Mouse (Mus musculus) lung, embryonic 14.5 days (tissue): Measurements from ENCODE around the gene Atad1. TPM values are rescaled to one million over a fixed set of nuclear protein-coding genes. Genes with fewer than 3 reads are reported as not detected.
A peak's percentile ranks its signal among the peaks of the same experiment; 100 is the strongest.

Source experiments
- ATAC-seq: fragments of 200-750 bp; cut with Nextera tagmentation; 2 replicates; pipeline ENCODE4 v1.8.0; 2017; ENCODE audit warnings: mild to moderate bottlenecking, moderate TSS enrichment, moderate library complexity; ENCODE audit not compliant: insufficient read depth
- DNase-seq: peaks from one replicate; pipeline ENCODE4 v3.0.0-alpha.2; 2015
- H3K27ac ChIP-seq: fragments of 300-500 bp; sonication (generic); 2 replicates; pipeline ENCODE4 v1.5.1; 2014; ENCODE audit warnings: low read depth, mild to moderate bottlenecking, moderate library complexity
- H3K27me3 ChIP-seq: fragments of 300-500 bp; sonication (generic); 2 replicates; pipeline ENCODE4 v1.6.1; 2014; ENCODE audit warnings: low read length, control low read depth; ENCODE audit not compliant: insufficient read depth
- H3K36me3 ChIP-seq: fragments of 300-500 bp; sonication (generic); 2 replicates; pipeline ENCODE4 v1.6.1; 2014; ENCODE audit warnings: control low read depth; ENCODE audit not compliant: insufficient read depth
- H3K4me1 ChIP-seq: fragments of 300-500 bp; sonication (generic); 2 replicates; pipeline ENCODE4 v1.6.1; 2014; ENCODE audit warnings: antibody characterized with exemption, control low read depth; ENCODE audit not compliant: insufficient read depth
- H3K4me2 ChIP-seq: fragments of 300-500 bp; sonication (generic); 2 replicates; pipeline ENCODE4 v1.6.1; 2014; ENCODE audit warnings: mild to moderate bottlenecking
- H3K4me3 ChIP-seq: fragments of 300-500 bp; sonication (generic); 2 replicates; pipeline ENCODE4 v1.5.1; 2014; ENCODE audit warnings: low read depth, low read length
- H3K9ac ChIP-seq: fragments of 300-500 bp; sonication (generic); 2 replicates; pipeline ENCODE4 v1.6.1; 2014
- H3K9me3 ChIP-seq: fragments of 300-500 bp; sonication (generic); 2 replicates; pipeline ENCODE4 v1.6.1; 2016; ENCODE audit warnings: low read depth, low read length, control low read depth
- CTCF ChIP-seq: IDR thresholded peaks from 2 replicates; pipeline ENCODE4 v1.5.1; 2016; ENCODE audit warnings: antibody characterized with exemption, low read depth
- WGBS: fragments of 180-500 bp; shearing (Covaris S2); extraction: QIAGEN DNeasy Blood & Tissue Kit; methylation state at CpG from one replicate; pipeline ENCODE4 v1.1.7; 2014; 5-methylcytosine and 5-hydroxymethylcytosine counted together
- polyA plus RNA-seq: library from polyadenylated mRNA; unstranded; fragments of >200 nt; fragmentation: Nextera tagmentation; extraction: Ambion mirVana; gene quantifications from 2 replicates; pipeline ENCODE4 v1.2.1, GENCODE M21; 2014

Gene Atad1
- polyA plus RNA-seq, 1 experiment from 2014 or later: 67.6 TPM

DNA sequence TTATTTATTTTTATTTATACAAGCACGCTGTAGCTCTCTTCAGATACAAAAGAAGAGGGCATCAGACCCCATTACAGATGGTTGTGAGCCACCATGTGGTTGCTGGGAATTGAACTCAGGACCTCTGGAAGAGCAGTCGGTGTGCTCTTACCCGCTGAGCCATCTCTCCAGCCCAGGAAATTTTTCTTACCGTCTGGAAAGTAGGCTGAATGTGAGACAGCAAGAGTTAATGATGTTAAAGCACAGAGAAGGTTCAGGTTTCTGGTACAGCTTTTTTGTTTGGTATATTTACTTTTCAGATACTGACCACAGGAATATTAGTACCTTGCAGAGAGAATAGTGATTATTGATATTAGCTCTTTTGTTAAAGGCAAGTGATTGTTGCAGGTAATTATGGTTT lies 21.6 kb upstream of the Atad1 start:
- no peak for ATAC-seq
- DNase-seq: no peak
- 63% methylated on average over 4 of the region's 4 CpGs for WGBS
- no peak for TF ChIP-seq CTCF
- Histone ChIP-seq H3K27ac (no peak overlapping the region), H3K36me3 (peaks cover 13% of the 10 kb centered on the region; the same call in 1 of the 2 replicates), H3K4me1 (peaks cover 4% of the 10 kb centered on the region; the same call in 1 of the 2 replicates), H3K9me3 (no peaks in the 10 kb centered on the region), H3K4me2 (peak overlapping the region; percentile 93), H3K9ac (no peak overlapping the region), H3K27me3 (no peaks in the 10 kb centered on the region), H3K4me3 (peak overlapping the region; percentile 99)

DNA sequence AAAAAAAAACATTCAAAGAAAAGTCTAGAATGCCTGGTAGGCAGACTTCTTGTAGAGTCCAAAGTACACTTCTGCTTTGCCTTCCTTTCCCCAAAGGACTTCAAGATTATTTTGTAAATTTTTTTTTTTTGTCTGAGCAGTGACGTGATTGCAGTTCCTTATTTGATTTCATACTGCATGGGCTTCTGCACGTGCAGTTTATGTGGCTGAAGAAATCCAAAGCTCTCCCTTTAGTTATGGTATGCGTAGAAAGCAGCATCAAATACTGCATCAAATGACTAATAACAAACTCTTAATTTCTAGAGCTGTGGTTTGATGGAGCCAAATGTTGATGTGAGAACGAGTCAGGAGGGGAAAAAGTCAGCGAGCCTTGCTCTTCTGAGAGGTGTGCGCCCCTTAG lies 20.9 kb upstream of the Atad1 start:
- peak; percentile 56 for DNase-seq
- peak overlapping the region; percentile 93 for H3K4me2 ChIP-seq
- TF ChIP-seq CTCF: no peak
- H3K9me3 ChIP-seq: no peaks in the 10 kb centered on the region
- peaks cover 4% of the 10 kb centered on the region; the same call in 1 of the 2 replicates for H3K4me1 ChIP-seq
- no peak overlapping the region for H3K27ac ChIP-seq
- WGBS: 26% methylated on average over 6 of the region's 6 CpGs
- H3K4me3 ChIP-seq: peak overlapping the region; percentile 99
- H3K36me3 ChIP-seq: 0 out of 2 replicates have a peak, but pooled peaks cover 9% of the 10 kb centered on the region
- no peak for ATAC-seq
- peak overlapping the region; percentile 40 for H3K9ac ChIP-seq
- no peaks in the 10 kb centered on the region for H3K27me3 ChIP-seq

DNA sequence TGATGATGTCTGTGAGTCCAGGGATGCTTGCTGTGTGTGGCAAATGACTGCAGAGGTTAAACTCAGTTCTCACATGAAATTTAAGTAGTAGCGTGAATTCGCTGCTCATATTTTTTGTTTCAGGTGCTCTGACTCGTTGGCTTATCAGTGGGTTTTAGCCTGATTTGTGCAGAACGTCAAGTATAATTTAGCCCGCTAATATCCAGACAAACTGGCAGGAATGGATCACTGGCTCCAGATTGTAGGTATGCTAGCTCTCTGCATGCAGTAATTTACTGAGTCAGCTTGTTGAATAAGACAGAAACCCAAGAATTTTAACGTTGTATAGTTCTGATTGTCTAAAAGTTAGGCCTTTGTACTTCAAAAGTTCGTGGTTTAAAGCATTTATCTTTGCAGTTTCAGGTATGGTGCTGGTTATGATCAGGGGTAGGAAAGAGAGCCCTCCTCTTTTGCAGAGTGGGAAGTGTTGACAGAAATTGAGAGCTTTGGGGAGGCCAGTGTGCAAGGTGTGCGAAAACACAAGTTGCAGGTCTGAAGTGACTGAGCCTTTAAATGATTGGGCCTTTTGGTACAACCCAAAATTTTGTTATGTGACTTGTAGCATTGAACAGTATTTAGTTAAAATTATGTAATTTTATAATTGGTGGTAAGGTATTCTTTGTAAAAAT lies 19.9 kb upstream of the Atad1 start:
- H3K9me3 ChIP-seq: no peaks in the 10 kb centered on the region
- no peak for TF ChIP-seq CTCF
- DNase-seq (peak; percentile 30), ATAC-seq (no peak)
- 2% methylated on average over 8 of the region's 8 CpGs for WGBS
- peak overlapping the region; percentile 99 for H3K4me3 ChIP-seq
- H3K27me3 ChIP-seq: no peaks in the 10 kb centered on the region
- H3K27ac ChIP-seq: no peak overlapping the region
- 0 out of 2 replicates have a peak, but pooled peaks cover 9% of the 10 kb centered on the region for H3K36me3 ChIP-seq
- peaks cover 4% of the 10 kb centered on the region; the same call in 1 of the 2 replicates for H3K4me1 ChIP-seq
- peak overlapping the region; percentile 93 for H3K4me2 ChIP-seq
- peak overlapping the region; percentile 97 for H3K9ac ChIP-seq

DNA sequence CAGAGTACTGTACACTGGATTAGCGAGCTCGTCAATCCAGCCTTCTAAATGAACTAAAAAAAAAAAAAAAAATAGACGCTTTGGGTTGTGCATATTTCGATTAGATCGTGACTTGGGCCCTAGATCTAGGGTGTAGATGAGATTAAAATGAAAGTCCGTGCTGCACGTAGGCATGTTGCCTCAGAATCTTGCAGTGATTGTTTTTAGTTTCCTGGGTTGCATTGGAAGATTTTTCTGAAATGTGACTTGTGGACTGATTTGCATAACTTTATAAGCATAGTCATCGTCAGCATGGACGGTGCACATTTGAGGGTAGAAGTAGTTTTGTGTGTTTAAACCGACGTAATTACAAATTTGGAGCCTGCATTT lies 19.2 kb upstream of the Atad1 start:
- WGBS: under 1% methylated on average over 11 of the region's 11 CpGs
- Histone ChIP-seq H3K27me3 (no peaks in the 10 kb centered on the region), H3K4me2 (peak overlapping the region; percentile 93), H3K4me1 (peaks cover 4% of the 10 kb centered on the region; the same call in 1 of the 2 replicates), H3K4me3 (peak overlapping the region; percentile 99), H3K9ac (peak overlapping the region; percentile 97), H3K9me3 (no peaks in the 10 kb centered on the region), H3K27ac (no peak overlapping the region), H3K36me3 (0 out of 2 replicates have a peak, but pooled peaks cover 7% of the 10 kb centered on the region)
- ATAC-seq (no peak), DNase-seq (peak; percentile 34)
- no peak for TF ChIP-seq CTCF

DNA sequence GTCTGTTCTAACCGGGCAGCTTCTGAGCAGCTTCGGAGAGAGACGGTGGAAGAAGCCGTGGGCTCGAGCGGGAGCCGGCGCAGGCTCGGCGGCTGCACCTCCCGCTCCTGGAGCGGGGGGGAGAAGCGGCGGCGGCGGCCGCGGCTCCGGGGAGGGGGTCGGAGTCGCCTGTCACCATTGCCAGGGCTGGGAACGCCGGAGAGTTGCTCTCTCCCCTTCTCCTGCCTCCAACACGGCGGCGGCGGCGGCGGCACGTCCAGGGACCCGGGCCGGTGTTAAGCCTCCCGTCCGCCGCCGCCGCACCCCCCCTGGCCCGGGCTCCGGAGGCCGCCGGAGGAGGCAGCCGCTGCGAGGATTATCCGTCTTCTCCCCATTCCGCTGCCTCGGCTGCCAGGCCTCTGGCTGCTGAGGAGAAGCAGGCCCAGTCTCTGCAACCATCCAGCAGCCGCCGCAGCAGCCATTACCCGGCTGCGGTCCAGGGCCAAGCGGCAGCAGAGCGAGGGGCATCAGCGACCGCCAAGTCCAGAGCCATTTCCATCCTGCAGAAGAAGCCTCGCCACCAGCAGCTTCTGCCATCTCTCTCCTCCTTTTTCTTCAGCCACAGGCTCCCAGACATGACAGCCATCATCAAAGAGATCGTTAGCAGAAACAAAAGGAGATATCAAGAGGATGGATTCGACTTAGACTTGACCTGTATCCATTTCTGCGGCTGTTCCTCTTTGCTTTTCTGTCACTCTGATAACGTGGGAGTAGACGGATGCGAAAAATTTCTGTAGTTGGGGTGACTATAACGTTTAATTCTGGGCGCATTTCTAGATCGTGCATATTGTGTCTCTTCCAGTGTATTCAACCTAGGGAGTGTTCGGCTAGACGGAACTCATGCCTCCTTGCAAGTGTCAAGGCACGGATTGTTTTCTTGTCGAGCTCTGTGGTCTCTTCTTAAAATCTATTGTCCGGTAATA lies 18.5 kb upstream of the Atad1 start:
- no peaks in the 10 kb centered on the region for H3K27me3 ChIP-seq
- TF ChIP-seq CTCF: no peak
- H3K27ac ChIP-seq: peak overlapping the region; percentile 99
- H3K4me1 ChIP-seq: peaks cover 4% of the 10 kb centered on the region; the same call in 1 of the 2 replicates
- H3K36me3 ChIP-seq: 0 out of 2 replicates have a peak, but pooled peaks cover 3% of the 10 kb centered on the region
- peak overlapping the region; percentile 97 for H3K9ac ChIP-seq
- H3K4me3 ChIP-seq: peak overlapping the region; percentile 99
- H3K9me3 ChIP-seq: no peaks in the 10 kb centered on the region
- under 1% methylated on average over 53 of the region's 69 CpGs for WGBS
- H3K4me2 ChIP-seq: peak overlapping the region; percentile 93
- DNase-seq: peak; percentile 59
- peak; percentile 5 for ATAC-seq

GRCm38 (mm10) chr19:32756900-32757725 lies 17.5 kb upstream of the Atad1 start, which contains the start of gene Pten:
Gene Pten, plus strand, starts transcription at chr19:32757497.
- H3K9me3 ChIP-seq: no peaks in the 10 kb centered on the region
- peaks cover 4% of the 10 kb centered on the region; the same call in 1 of the 2 replicates for H3K4me1 ChIP-seq
- DNase-seq (peak; percentile 97), ATAC-seq (peak; percentile 88)
- WGBS: under 1% methylated on average over 69 of the region's 77 CpGs
- peak within 1 kb of the TSS; percentile 97 for H3K9ac ChIP-seq
- peak; percentile 1; the same call in 1 of the 2 replicates for TF ChIP-seq CTCF
- H3K4me2 ChIP-seq: peak within 1 kb of the TSS; percentile 93
- H3K36me3 ChIP-seq: 0 out of 2 replicates have a peak, but pooled peaks cover 3% of the 10 kb centered on the region
- H3K4me3 ChIP-seq: peak within 1 kb of the TSS; percentile 99
- peak within 1 kb of the TSS; percentile 99 for H3K27ac ChIP-seq
- H3K27me3 ChIP-seq: no peaks in the 10 kb centered on the region
